Mouse (Mus musculus): ENCODE measurements at regions not wholly inside any gene's neighbourhood (a gene's known extent, or its start where the extent isn't known, plus 50 kb on each side); places are given as distances from the start of the nearest gene placed in this dataset.
A peak's percentile ranks its signal among the peaks of the same experiment; 100 is the strongest.
"Not testable (repeated sequence)": the region's sequence is repeated elsewhere in the genome, so short reads cannot be mapped to it uniquely, and the experiment has no call there.

GRCm38 (mm10) chr10:3192291-3192690 is 75.3 kb downstream of the H60c start:
- no peak for DNase-seq (ENCODE audit: low spot score in 2 of 2)

- DNase-seq (ENCODE audit: low spot score in 2 of 2) = no peak
These were observed 79.2 kb downstream of the H60c start for GRCm38 (mm10) chr10:3188361-3188760.

GRCm38 (mm10) chr10:3180103-3180502 is 87.5 kb downstream of the H60c start:
- DNase-seq (ENCODE audit: low spot score in 2 of 2) = no peak

GRCm38 (mm10) chr10:3173601-3174000 is 94.0 kb downstream of the H60c start:
- no peak for DNase-seq (ENCODE audit: low spot score in 2 of 2)

- DNase-seq (ENCODE audit: low spot score in 2 of 2) = not testable (repeated sequence)
These were observed 94.6 kb downstream of the H60c start for GRCm38 (mm10) chr10:3172927-3173326.

DNA sequence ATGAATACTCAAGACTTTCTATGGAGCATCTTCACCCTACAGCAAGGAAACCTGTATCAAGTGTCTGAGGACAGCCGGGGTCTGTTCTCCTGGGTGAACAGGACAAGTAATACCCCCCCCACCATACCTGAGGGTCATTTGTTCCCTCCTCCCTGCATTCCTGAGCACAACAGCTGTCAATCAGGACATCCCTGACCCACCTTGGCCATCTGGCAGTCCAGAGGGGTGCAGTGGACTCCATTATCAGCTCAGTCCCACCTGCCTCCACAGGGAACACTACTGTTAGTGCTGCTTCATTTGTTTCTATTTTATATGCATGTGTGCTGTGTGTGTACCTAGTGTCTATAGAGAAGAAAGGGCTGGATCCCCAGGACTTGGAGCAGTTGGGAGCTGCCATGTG is 95.3 kb downstream of the H60c start:
- DNase-seq (ENCODE audit: low spot score in 2 of 2) = no peak

- DNase-seq (ENCODE audit: low spot score in 2 of 2) = no peak
These were observed 96.2 kb downstream of the H60c start for GRCm38 (mm10) chr10:3171366-3171765.

GRCm38 (mm10) chr10:3155542-3155941 is 112.0 kb downstream of the H60c start:
- DNase-seq (ENCODE audit: low spot score in 2 of 2) = no peak

DNA sequence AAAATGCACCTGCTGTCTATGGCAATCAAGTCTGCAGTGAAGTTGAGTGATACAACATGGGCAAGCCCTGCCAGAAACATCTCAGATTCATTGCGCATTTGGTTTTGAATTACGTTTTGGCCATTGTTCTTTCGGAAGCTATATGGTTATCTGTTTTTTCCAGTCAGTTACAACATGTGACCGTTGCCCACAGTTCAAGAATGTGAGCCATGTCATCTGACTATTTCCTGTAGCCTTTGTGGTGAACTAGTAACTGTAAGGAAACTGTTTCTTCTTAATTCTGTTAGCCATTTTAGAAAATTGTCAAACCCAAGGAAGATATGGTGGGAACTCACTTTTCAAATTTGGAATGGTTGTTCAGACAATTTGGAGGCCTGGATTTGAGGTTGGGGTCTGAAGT is 119.4 kb downstream of the H60c start:
- no peak for DNase-seq (ENCODE audit: low spot score in 2 of 2)

DNA sequence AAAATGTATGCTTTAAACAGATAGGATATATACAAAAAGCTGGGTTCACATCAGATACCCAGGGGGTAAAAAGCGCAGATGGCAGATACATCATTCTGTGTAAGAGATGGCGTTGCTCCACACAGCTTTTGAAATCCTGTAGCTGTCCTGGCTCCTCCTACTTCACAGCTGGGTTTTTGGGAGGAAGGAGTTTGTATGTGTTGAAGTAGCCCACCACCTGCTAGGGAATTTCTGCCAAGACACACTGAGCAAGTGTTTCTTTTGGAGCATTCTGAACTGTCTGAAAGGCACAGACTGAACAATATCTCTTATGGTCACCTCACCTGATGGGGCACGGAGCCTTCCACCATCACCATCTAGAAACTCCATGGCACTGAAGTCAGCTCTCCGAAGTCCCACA is 128.3 kb downstream of the H60c start:
- DNase-seq (ENCODE audit: low spot score in 2 of 2) = no peak

DNA sequence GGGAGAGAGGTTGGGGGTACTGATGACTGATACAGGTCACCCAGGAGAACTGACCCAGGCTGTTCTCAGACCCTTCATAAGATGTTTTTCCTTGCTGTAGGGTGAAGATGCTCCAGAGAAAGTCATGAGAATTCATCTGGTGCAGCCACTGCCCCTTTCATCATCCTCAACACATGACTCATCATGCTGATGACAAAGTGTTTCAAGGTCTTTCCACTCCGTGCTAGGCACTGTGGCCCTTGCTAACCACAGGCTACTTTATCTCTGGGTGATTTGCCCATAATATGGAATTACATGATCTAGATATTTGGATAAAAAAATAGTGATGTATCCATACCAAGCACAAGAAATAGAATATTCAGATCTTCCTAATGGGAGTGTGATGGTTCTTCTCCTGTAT is 140.1 kb downstream of the H60c start:
- DNase-seq (ENCODE audit: low spot score in 2 of 2) = peak in 1 of 2 experiments; percentile 6

- no peak for DNase-seq (ENCODE audit: low spot score in 2 of 2)
These were observed 150.0 kb downstream of the H60c start for GRCm38 (mm10) chr10:3117451-3118070.

DNA sequence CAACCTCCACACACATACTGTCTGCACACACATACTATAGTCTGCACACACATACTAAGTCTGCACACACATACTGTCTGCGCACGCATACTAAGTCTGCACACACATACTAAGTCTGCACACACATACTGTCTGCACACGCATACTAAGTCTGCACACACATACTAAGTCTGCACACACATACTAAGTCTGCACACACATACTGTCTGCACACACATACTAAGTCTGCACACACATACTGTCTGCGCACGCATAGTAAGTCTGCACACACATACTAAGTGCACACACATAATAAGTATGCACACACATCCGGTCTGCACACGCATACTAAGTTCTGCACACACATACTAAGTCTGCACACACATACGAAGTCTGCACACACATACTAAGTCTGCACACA is 153.2 kb downstream of the H60c start:
- DNase-seq (ENCODE audit: low spot score in 2 of 2) = peak in 1 of 2 experiments; percentile 28

- DNase-seq (ENCODE audit: low spot score in 2 of 2) = not testable (repeated sequence)
These were observed 159.6 kb downstream of the H60c start for GRCm38 (mm10) chr10:3107955-3108354.

All from adrenal gland, adult 18-20 months (tissue).